Mouse (Mus musculus) lung, adult 2 months (tissue): ENCODE measurements around the gene Mrps18b.

Experiments used
- CTCF ChIP-seq: fragments of 200-500 bp; IDR thresholded peaks from 2 replicates; pipeline ENCODE4 v1.5.1; 2011; ENCODE audit warnings: mild to moderate bottlenecking, low read length, control low read depth; ENCODE audit not compliant: insufficient read depth
- POLR2A ChIP-seq: fragments of 200-500 bp; IDR thresholded peaks from 2 replicates; pipeline ENCODE4 v1.6.1; 2011; ENCODE audit warnings: low read depth, mild to moderate bottlenecking, control low read depth, low read length, borderline replicate concordance; ENCODE audit errors: extremely low read depth

- TF ChIP-seq POLR2A (no peak), CTCF (no peak)
Observed at GRCm38 (mm10) chr17:35958533-35959223, 42.5 kb upstream of the Mrps18b start.
